Mouse (Mus musculus): ENCODE measurements around the gene Tas2r135. TPM values are rescaled to one million over a fixed set of nuclear protein-coding genes. Genes with fewer than 3 reads are reported as not detected.
A peak's percentile ranks its signal among the peaks of the same experiment; 100 is the strongest.

Tas2r135 gene
- polyA plus RNA-seq, 1 experiment from 2014 or later = not detected

- peaks cover 12% of the 10 kb centered on the region for H3K4me1 ChIP-seq (ENCODE audit: insufficient read depth)
- DNase-seq (no peak), ATAC-seq (no peak)
- no peaks in the 10 kb centered on the region for H3K27me3 ChIP-seq (ENCODE audit: insufficient read depth, low read length)
- H3K4me3 ChIP-seq (ENCODE audit: low read depth, low read length) = no peak within 1 kb of the TSS
- no peaks in the 10 kb centered on the region for H3K36me3 ChIP-seq (replicated peaks; ENCODE audit: insufficient read depth, low read length)
- H3K4me2 ChIP-seq (ENCODE audit: low read depth, low read length) = no peak within 1 kb of the TSS
- no peaks in the 10 kb centered on the region for H3K9me3 ChIP-seq (ENCODE audit: low read length)
- no peak within 1 kb of the TSS for H3K9ac ChIP-seq (replicated peaks)
- no peak for TF ChIP-seq CTCF (IDR thresholded peaks at IDR 0.05; ENCODE audit: low read depth)
- no peak for TF ChIP-seq EP300 (IDR thresholded peaks at IDR 0.05; ENCODE audit: low read depth)
- 71% methylated on average over 1 of the region's 1 CpGs for WGBS (ENCODE audit: insufficient replicate concordance)
- H3K27ac ChIP-seq (ENCODE audit: low read depth) = no peak within 1 kb of the TSS
Observed at GRCm38 (mm10) chr6:42399938-42400337, 5.3 kb upstream of the Tas2r135 start, which contains the start of gene Tas2r143. Tas2r143 (plus strand) TSS chr6:42400238.

GRCm38 (mm10) chr6:42419443-42419842 is 14.2 kb downstream of the Tas2r135 start:
- ATAC-seq = no peak
- H3K9ac ChIP-seq (replicated peaks) = no peak overlapping the region
- H3K4me2 ChIP-seq (ENCODE audit: low read depth, low read length) = no peak overlapping the region
- H3K27me3 ChIP-seq (ENCODE audit: insufficient read depth, low read length) = no peaks in the 10 kb centered on the region
- 79% methylated on average over 2 of the region's 2 CpGs for WGBS (ENCODE audit: insufficient replicate concordance)
- H3K4me1 ChIP-seq (ENCODE audit: insufficient read depth) = no peaks in the 10 kb centered on the region
- H3K36me3 ChIP-seq (replicated peaks; ENCODE audit: insufficient read depth, low read length) = no peaks in the 10 kb centered on the region
- H3K27ac ChIP-seq (ENCODE audit: low read depth) = no peak overlapping the region
- H3K4me3 ChIP-seq (ENCODE audit: low read depth, low read length) = no peak overlapping the region
- TF ChIP-seq CTCF (IDR thresholded peaks at IDR 0.05; ENCODE audit: low read depth) = no peak
- TF ChIP-seq EP300 (IDR thresholded peaks at IDR 0.05; ENCODE audit: low read depth) = no peak
- DNase-seq = no peak
- H3K9me3 ChIP-seq (ENCODE audit: low read length) = no peaks in the 10 kb centered on the region

- 31% methylated on average over 2 of the region's 2 CpGs for WGBS (ENCODE audit: insufficient replicate concordance)
Observed at GRCm38 (mm10) chr6:42421439-42421838, 16.2 kb downstream of the Tas2r135 start.

GRCm38 (mm10) chr6:42424472-42424871 is 19.2 kb downstream of the Tas2r135 start:
- Histone ChIP-seq H3K9me3 (ENCODE audit: low read length) (no peaks in the 10 kb centered on the region), H3K36me3 (replicated peaks; ENCODE audit: insufficient read depth, low read length) (no peaks in the 10 kb centered on the region), H3K9ac (replicated peaks) (no peak overlapping the region), H3K27me3 (ENCODE audit: insufficient read depth, low read length) (no peaks in the 10 kb centered on the region), H3K4me2 (ENCODE audit: low read depth, low read length) (no peak overlapping the region), H3K4me3 (ENCODE audit: low read depth, low read length) (no peak overlapping the region), H3K4me1 (ENCODE audit: insufficient read depth) (no peaks in the 10 kb centered on the region), H3K27ac (ENCODE audit: low read depth) (no peak overlapping the region)
- 58% methylated on average over 3 of the region's 3 CpGs for WGBS (ENCODE audit: insufficient replicate concordance)
- TF ChIP-seq EP300 (IDR thresholded peaks at IDR 0.05; ENCODE audit: low read depth) = no peak
- no peak for TF ChIP-seq CTCF (IDR thresholded peaks at IDR 0.05; ENCODE audit: low read depth)
- no peak for ATAC-seq
- no peak for DNase-seq

More at GRCm38 (mm10) chr6:42421439-42421838, 16.2 kb downstream of the Tas2r135 start:
- H3K4me1 ChIP-seq (ENCODE audit: insufficient read depth) = no peaks in the 10 kb centered on the region
- TF ChIP-seq CTCF (IDR thresholded peaks at IDR 0.05; ENCODE audit: low read depth) (no peak), EP300 (IDR thresholded peaks at IDR 0.05; ENCODE audit: low read depth) (no peak)
- no peak overlapping the region for H3K27ac ChIP-seq (ENCODE audit: low read depth)
- H3K9ac ChIP-seq (replicated peaks) = no peak overlapping the region
- H3K9me3 ChIP-seq (ENCODE audit: low read length) = no peaks in the 10 kb centered on the region
- H3K4me2 ChIP-seq (ENCODE audit: low read depth, low read length) = no peak overlapping the region
- ATAC-seq (peak; percentile 17; the same call in 1 of the 2 replicates), DNase-seq (no peak)
- H3K4me3 ChIP-seq (ENCODE audit: low read depth, low read length) = no peak overlapping the region
- H3K27me3 ChIP-seq (ENCODE audit: insufficient read depth, low read length) = no peaks in the 10 kb centered on the region
- no peaks in the 10 kb centered on the region for H3K36me3 ChIP-seq (replicated peaks; ENCODE audit: insufficient read depth, low read length)

- Histone ChIP-seq H3K27me3 (ENCODE audit: insufficient read depth, low read length) (no peaks in the 10 kb centered on the region), H3K4me3 (ENCODE audit: low read depth, low read length) (no peak overlapping the region), H3K4me1 (ENCODE audit: insufficient read depth) (no peaks in the 10 kb centered on the region), H3K27ac (ENCODE audit: low read depth) (no peak overlapping the region), H3K9me3 (ENCODE audit: low read length) (no peaks in the 10 kb centered on the region), H3K4me2 (ENCODE audit: low read depth, low read length) (no peak overlapping the region), H3K9ac (replicated peaks) (no peak overlapping the region), H3K36me3 (replicated peaks; ENCODE audit: insufficient read depth, low read length) (no peaks in the 10 kb centered on the region)
- WGBS (ENCODE audit: insufficient replicate concordance) = 72% methylated on average over 4 of the region's 4 CpGs
- TF ChIP-seq EP300 (IDR thresholded peaks at IDR 0.05; ENCODE audit: low read depth) (no peak), CTCF (IDR thresholded peaks at IDR 0.05; ENCODE audit: low read depth) (no peak)
- DNase-seq (no peak), ATAC-seq (no peak)
Observed at GRCm38 (mm10) chr6:42426337-42426736, 21.1 kb downstream of the Tas2r135 start.

- ATAC-seq (no peak), DNase-seq (no peak)
- Histone ChIP-seq H3K4me3 (ENCODE audit: low read depth, low read length) (no peak overlapping the region), H3K9ac (replicated peaks) (no peak overlapping the region), H3K4me2 (ENCODE audit: low read depth, low read length) (no peak overlapping the region), H3K9me3 (ENCODE audit: low read length) (no peaks in the 10 kb centered on the region), H3K27me3 (ENCODE audit: insufficient read depth, low read length) (no peaks in the 10 kb centered on the region), H3K4me1 (ENCODE audit: insufficient read depth) (peaks cover 9% of the 10 kb centered on the region; the same call in 1 of the 2 replicates), H3K36me3 (replicated peaks; ENCODE audit: insufficient read depth, low read length) (no peaks in the 10 kb centered on the region), H3K27ac (ENCODE audit: low read depth) (no peak overlapping the region)
- TF ChIP-seq CTCF (IDR thresholded peaks at IDR 0.05; ENCODE audit: low read depth) = peak; percentile 40
- no peak for TF ChIP-seq EP300 (IDR thresholded peaks at IDR 0.05; ENCODE audit: low read depth)
- WGBS (ENCODE audit: insufficient replicate concordance) = 56% methylated on average over 2 of the region's 2 CpGs
Observed at GRCm38 (mm10) chr6:42433554-42433953, 28.3 kb downstream of the Tas2r135 start.

- Histone ChIP-seq H3K27me3 (ENCODE audit: insufficient read depth, low read length) (no peaks in the 10 kb centered on the region), H3K36me3 (replicated peaks; ENCODE audit: insufficient read depth, low read length) (no peaks in the 10 kb centered on the region), H3K4me1 (ENCODE audit: insufficient read depth) (peaks cover 9% of the 10 kb centered on the region; the same call in 1 of the 2 replicates), H3K4me3 (ENCODE audit: low read depth, low read length) (no peak within 1 kb of the TSS), H3K9ac (replicated peaks) (no peak within 1 kb of the TSS), H3K9me3 (ENCODE audit: low read length) (no peaks in the 10 kb centered on the region), H3K27ac (ENCODE audit: low read depth) (no peak within 1 kb of the TSS), H3K4me2 (ENCODE audit: low read depth, low read length) (no peak within 1 kb of the TSS)
- 60% methylated on average over 6 of the region's 6 CpGs for WGBS (ENCODE audit: insufficient replicate concordance)
- DNase-seq (no peak), ATAC-seq (no peak)
- no peak for TF ChIP-seq CTCF (IDR thresholded peaks at IDR 0.05; ENCODE audit: low read depth)
- no peak for TF ChIP-seq EP300 (IDR thresholded peaks at IDR 0.05; ENCODE audit: low read depth)
Observed at GRCm38 (mm10) chr6:42434446-42434845, 29.2 kb downstream of the Tas2r135 start, which contains the start of gene Tas2r126. Tas2r126 (plus strand) TSS chr6:42434535.

Data from liver, postnatal 0 days (tissue).